Mouse (Mus musculus) ES-E14 (cell line): ENCODE results near the gene Pigv. TPM values are rescaled to one million over a fixed set of nuclear protein-coding genes. Genes with fewer than 3 reads are reported as not detected.

ENCODE experiments used
- DNase-seq: peaks from one replicate; pipeline ENCODE4 v3.0.0-alpha.2; 2013; ENCODE audit warnings: low read depth, low spot score
- H3K27ac ChIP-seq: 2 replicates; pipeline ENCODE4 v1.5.1; 2012; ENCODE audit warnings: low read depth, mild to moderate bottlenecking, low read length, moderate library complexity, mixed read lengths; ENCODE audit not compliant: poor library complexity, insufficient read depth, severe bottlenecking
- H3K36me3 ChIP-seq: 2 replicates; pipeline ENCODE4 v1.6.1; 2012; ENCODE audit warnings: mild to moderate bottlenecking, low read length, moderate library complexity, mixed read lengths; ENCODE audit not compliant: control insufficient read depth, poor library complexity, insufficient read depth, severe bottlenecking
- H3K4me1 ChIP-seq, 2 experiments: fragments of 150-350 bp in 1 of 2; sonication (generic) in 1 of 2; 2 replicates each; pipeline ENCODE4 v1.6.1; 2012; ENCODE audit warnings: low read length in 2 of 2, mild to moderate bottlenecking in 1 of 2, mixed read lengths in 1 of 2; ENCODE audit not compliant: control insufficient read depth in 2 of 2, insufficient read depth in 2 of 2, poor library complexity in 1 of 2
- H3K4me3 ChIP-seq, 2 experiments: fragments of 150-350 bp in 1 of 2; sonication (generic) in 1 of 2; 2 replicates each; pipeline ENCODE4 v1.5.1; 2012; ENCODE audit warnings: low read length in 2 of 2, low read depth in 1 of 2, mild to moderate bottlenecking in 1 of 2, mixed read lengths in 1 of 2; ENCODE audit not compliant: insufficient read depth in 1 of 2, poor library complexity in 1 of 2, severe bottlenecking in 1 of 2
- H3K9ac ChIP-seq: 2 replicates; pipeline ENCODE4 v1.6.1; 2012; ENCODE audit warnings: low read depth, mild to moderate bottlenecking, low read length, mixed read lengths; ENCODE audit not compliant: poor library complexity, insufficient read depth, severe bottlenecking
- H3K9me3 ChIP-seq: fragments of 150-350 bp; sonication (generic); 2 replicates; pipeline ENCODE4 v1.6.1; 2012; ENCODE audit warnings: low read depth, mild to moderate bottlenecking, low read length; ENCODE audit not compliant: control insufficient read depth, insufficient read depth
- CHD2 ChIP-seq: IDR thresholded peaks from 2 replicates; pipeline ENCODE4 v1.6.1; 2014; ENCODE audit warnings: mild to moderate bottlenecking, low read depth, low read length, inconsistent platforms
- HCFC1 ChIP-seq: IDR thresholded peaks from 2 replicates; pipeline ENCODE4 v1.6.1; 2012; ENCODE audit warnings: low read length, inconsistent platforms, borderline replicate concordance; ENCODE audit not compliant: insufficient read depth
- MAFK ChIP-seq: IDR thresholded peaks from 2 replicates; pipeline ENCODE4 v1.6.1; 2014; ENCODE audit warnings: mild to moderate bottlenecking, low read depth, low read length, inconsistent platforms; ENCODE audit not compliant: insufficient read depth
- ZC3H11A ChIP-seq: IDR thresholded peaks from 2 replicates; pipeline ENCODE4 v1.6.1; 2012; ENCODE audit warnings: low read depth, mild to moderate bottlenecking, inconsistent platforms, low read length, borderline replicate concordance
- ZNF384 ChIP-seq: IDR thresholded peaks from 2 replicates; pipeline ENCODE4 v1.6.1; 2012; ENCODE audit warnings: low read depth, low read length, inconsistent platforms
- in situ Hi-C, 2 experiments: fragments of 600-800 bp; cut with MboI; formaldehyde crosslinking; loops; one replicate each; pipeline ENCODE4 v1.15.1; 2025; ENCODE audit warnings: low sequenced_read_pairs in 2 of 2, inconsistent platforms in 1 of 2; ENCODE audit not compliant: unreplicated experiment in 2 of 2
- total RNA-seq: library from RNA; depleted of rRNA; stranded (reverse); fragments of 300-350 nt; gene quantifications from 2 replicates; pipeline ENCODE4 v1.2.3, GENCODE M21; 2012

The Pigv gene
- total RNA-seq, 1 experiment: 11.6 TPM

DNA sequence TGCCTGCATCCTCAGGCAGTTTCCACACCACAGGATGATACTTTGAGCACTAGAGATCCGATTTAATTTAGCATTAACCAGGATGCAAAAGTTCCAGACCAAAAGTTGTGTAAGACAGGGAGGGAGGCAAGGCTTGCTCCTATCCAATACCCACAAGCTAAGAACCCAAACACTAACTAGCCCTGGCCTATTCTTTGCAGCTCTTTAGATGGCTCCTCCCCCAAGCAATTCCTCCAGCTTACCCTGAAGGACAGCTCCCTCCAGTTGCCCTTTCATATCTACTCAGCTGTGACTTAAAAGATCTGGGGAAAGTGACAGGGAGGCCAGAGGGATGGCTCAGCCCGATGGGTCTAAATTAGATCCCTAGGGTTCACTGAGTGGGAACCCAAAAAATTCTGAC, 36.9 kb upstream of the Pigv start:
- no peak overlapping the region for H3K27ac ChIP-seq
- DNase-seq: no peak
- no peaks in the 10 kb centered on the region for H3K9me3 ChIP-seq
- no peak for TF ChIP-seq ZNF384
- no peak for TF ChIP-seq ZC3H11A
- TF ChIP-seq CHD2: no peak
- no peak for TF ChIP-seq HCFC1
- no peak for TF ChIP-seq MAFK
- in situ Hi-C loops: no loop called here
- H3K4me3 ChIP-seq: no peak overlapping the region
- no peak overlapping the region for H3K9ac ChIP-seq
- peaks cover 11 to 14% of the 10 kb centered on the region in 2 experiments; a peak in 3 of 4 replicates for H3K4me1 ChIP-seq
- peaks cover 29% of the 10 kb centered on the region for H3K36me3 ChIP-seq

DNA sequence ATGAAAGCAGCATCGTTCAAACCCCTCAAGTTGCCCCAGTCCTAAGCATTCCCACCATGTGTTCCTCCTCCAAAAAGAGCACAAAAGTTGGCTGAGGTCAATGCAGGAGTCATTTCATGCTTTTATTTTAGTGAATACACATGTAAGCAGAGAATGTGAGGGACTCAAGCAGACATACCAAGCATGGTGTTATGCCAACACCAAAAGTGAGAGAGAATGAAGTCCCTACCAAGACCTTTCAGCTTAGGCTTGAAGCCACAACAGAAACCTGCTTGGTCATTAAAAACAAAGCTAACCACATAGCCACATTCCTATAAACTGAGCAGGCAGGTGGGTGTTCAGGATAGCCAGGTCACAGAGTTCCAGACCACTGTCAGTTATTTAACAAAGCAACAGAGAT, 35.0 kb upstream of the Pigv start:
- no peak overlapping the region for H3K4me3 ChIP-seq
- in situ Hi-C loops: no loop called here
- TF ChIP-seq ZNF384 (no peak), HCFC1 (no peak), CHD2 (no peak), ZC3H11A (no peak), MAFK (no peak)
- H3K9me3 ChIP-seq: no peaks in the 10 kb centered on the region
- H3K4me1 ChIP-seq: peaks cover 11 to 14% of the 10 kb centered on the region in 2 experiments; a peak in 3 of 4 replicates
- no peak overlapping the region for H3K9ac ChIP-seq
- peaks cover 33% of the 10 kb centered on the region for H3K36me3 ChIP-seq
- H3K27ac ChIP-seq: no peak overlapping the region
- no peak for DNase-seq

DNA sequence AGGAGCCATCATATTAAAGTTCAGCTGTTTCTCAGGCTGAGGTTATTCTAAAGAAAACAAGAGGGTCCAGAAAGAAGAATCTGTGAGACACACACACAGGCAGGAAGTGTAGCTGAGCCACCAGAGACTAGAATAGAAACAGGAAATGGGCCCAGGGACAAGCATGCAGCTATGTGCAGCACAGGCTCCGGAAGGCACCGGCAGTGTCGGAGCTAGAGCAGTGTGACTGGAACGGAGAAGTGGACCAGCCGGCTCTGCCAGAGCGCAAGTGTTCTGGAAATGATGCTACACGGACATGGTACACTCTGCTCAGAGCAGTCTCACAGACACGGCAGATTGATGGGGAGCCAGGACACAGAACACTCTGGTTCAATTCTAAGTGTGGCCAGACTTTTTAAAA, 34.5 kb upstream of the Pigv start:
- Histone ChIP-seq H3K9me3 (no peaks in the 10 kb centered on the region), H3K27ac (no peak overlapping the region; the same call in 1 of the 2 replicates), H3K4me3 (no peak overlapping the region), H3K9ac (no peak overlapping the region), H3K4me1 (peaks cover 11 to 14% of the 10 kb centered on the region in 2 experiments; a peak in 3 of 4 replicates), H3K36me3 (peaks cover 34% of the 10 kb centered on the region)
- TF ChIP-seq ZC3H11A (no peak), ZNF384 (no peak), HCFC1 (no peak), MAFK (no peak), CHD2 (no peak)
- DNase-seq: no peak
- in situ Hi-C loops: no loop called here

DNA sequence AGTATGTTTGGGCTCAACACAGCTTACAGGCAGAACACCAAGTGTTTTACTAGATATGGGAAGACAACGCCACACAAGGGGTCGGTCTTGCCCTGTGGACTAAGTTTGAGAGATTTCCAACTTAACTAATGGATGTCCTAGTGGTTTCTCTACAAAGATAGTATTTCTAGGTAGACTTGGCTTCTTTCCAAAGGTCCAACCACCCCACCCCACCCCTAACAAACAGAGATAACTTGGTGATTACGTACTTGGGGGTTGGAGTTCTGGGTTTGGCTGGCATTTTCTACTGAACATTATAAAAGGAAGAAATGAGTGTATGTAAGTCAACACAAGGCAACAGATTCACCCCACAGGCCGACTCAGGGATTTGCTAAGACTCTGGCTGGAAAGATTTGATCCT, 32.6 kb upstream of the Pigv start:
- Histone ChIP-seq H3K4me3 (no peak overlapping the region), H3K27ac (no peak overlapping the region), H3K9me3 (no peaks in the 10 kb centered on the region), H3K36me3 (peaks cover 36% of the 10 kb centered on the region), H3K9ac (no peak overlapping the region), H3K4me1 (peaks cover 11 to 14% of the 10 kb centered on the region in 2 experiments; a peak in 3 of 4 replicates)
- in situ Hi-C loops: no loop called here
- DNase-seq: no peak
- TF ChIP-seq ZNF384 (no peak), CHD2 (no peak), ZC3H11A (no peak), HCFC1 (no peak), MAFK (no peak)

DNA sequence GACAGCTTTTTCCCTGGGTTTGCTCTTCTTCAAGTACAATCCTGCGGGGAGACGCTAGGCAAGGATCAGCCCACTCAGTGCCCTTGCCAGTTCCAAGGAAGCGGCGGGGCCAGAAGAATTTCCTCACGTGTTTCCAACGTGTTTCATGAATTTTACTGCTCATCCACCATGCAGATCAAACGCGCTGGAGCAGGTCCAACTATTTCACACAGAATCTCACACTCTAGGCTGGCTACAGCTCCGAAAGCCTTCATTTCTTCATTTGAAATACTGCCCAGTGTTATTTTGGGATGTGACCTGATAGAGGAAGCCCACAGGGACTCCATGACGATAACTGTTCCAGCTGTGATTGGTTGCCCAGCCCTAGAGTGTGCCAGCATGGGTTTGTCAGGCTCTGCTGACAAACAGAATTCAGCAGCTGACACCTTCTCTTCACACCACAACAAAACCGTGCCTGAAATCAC, 28.5 kb upstream of the Pigv start:
- TF ChIP-seq MAFK: no peak
- TF ChIP-seq CHD2: no peak
- no peak for TF ChIP-seq ZC3H11A
- no peak for TF ChIP-seq HCFC1
- TF ChIP-seq ZNF384: no peak
- in situ Hi-C loops: no loop called here
- Histone ChIP-seq H3K4me1 (peaks cover under 1 to 3% of the 10 kb centered on the region in 2 experiments; a peak in 3 of 4 replicates), H3K9me3 (no peaks in the 10 kb centered on the region), H3K9ac (no peak overlapping the region), H3K27ac (no peak overlapping the region), H3K36me3 (peaks cover 43% of the 10 kb centered on the region), H3K4me3 (no peak overlapping the region)
- DNase-seq: no peak
